Mouse (Mus musculus): ENCODE measurements at regions not wholly inside any gene's neighbourhood (a gene's known extent, or its start where the extent isn't known, plus 50 kb on each side); places are given as distances from the start of the nearest gene placed in this dataset.

DNA sequence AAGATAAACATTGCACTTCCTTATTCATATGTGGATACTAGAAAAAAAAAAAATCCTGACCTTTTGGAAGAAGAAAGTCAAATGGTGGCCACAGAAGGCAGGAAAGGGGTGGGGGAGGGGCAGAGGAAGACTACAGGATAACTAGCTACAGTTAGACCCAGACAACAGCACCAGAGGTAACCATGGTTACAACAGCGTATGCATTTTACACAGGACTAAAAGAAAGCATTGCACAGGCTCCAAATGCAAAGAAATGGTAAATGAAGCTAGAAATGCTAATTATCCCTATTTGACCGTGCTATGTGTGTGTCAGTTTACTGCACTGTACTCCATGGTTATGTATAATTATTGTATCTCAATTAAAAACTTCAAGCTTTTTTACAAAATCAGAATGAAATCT is 158.4 kb downstream of the Cartpt start:
- WGBS: 93% methylated on average over 2 of the region's 2 CpGs
- Histone ChIP-seq H3K9ac (ENCODE audit: low read length) (no peak overlapping the region), H3K4me1 (ENCODE audit: control insufficient read depth, insufficient read depth, low read length) (no peaks in the 10 kb centered on the region), H3K4me2 (ENCODE audit: low read depth, severe bottlenecking) (no peak overlapping the region), H3K4me3 (ENCODE audit: low read depth, low read length) (no peak overlapping the region), H3K9me3 (ENCODE audit: control insufficient read depth, low read length) (no peaks in the 10 kb centered on the region), H3K36me3 (ENCODE audit: control insufficient read depth, insufficient read depth, low read length) (no peaks in the 10 kb centered on the region), H3K27me3 (ENCODE audit: control insufficient read depth, insufficient read depth, low read length) (no peaks in the 10 kb centered on the region), H3K27ac (replicated peaks; ENCODE audit: low read depth, low read length) (no peak overlapping the region)
- ATAC-seq (ENCODE audit: insufficient number of reproducible peaks, low FRiP score, low TSS enrichment, low read depth): no peak
- DNase-seq (ENCODE audit: low spot score): no peak

DNA sequence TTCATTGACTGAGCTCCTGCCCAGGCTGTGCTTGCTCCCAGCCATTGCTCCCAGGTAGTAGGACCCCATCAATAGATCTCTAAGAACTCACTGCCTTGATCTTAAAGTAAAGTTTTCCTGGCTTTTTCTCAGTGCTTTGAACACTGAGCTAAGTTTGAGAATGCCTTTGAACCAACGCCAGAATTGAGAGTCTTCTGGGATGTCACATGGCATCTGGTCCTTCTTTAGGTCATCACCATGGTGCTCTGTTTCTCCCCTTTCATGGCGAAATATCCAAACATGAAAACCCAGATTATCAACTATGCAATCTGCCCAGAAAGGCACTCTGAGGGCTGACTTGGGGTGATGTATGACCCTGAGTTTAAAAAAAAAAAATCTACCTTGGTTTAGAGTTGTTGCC is 158.9 kb downstream of the Cartpt start:
- no peak for DNase-seq (ENCODE audit: low spot score)

DNA sequence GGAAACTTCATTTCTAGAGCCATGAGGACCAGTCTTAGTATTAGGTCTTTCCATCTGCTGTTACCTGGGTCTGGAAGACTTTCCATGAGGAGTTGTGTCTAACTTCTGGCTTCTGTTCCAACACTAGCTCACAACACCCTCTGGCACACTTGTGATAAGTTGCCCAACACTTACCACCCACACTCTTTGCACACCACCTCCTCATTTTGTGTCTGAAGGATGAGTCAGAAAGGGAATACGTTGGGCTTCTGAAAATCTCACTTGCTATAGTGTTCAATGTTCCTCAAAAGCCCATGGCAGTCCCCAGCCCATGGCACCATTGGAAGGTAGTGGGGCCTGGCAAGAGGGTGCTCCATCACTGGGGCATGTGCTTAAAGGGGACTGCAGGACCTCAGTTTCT is 161.5 kb downstream of the Cartpt start:
- no peak overlapping the region for H3K4me2 ChIP-seq (ENCODE audit: low read depth, severe bottlenecking)
- no peaks in the 10 kb centered on the region for H3K36me3 ChIP-seq (ENCODE audit: control insufficient read depth, insufficient read depth, low read length)
- no peak overlapping the region for H3K9ac ChIP-seq (ENCODE audit: low read length)
- no peak overlapping the region for H3K27ac ChIP-seq (replicated peaks; ENCODE audit: low read depth, low read length)
- WGBS: 67% methylated on average over 1 of the region's 1 CpGs
- ATAC-seq (ENCODE audit: insufficient number of reproducible peaks, low FRiP score, low TSS enrichment, low read depth) (no peak), DNase-seq (ENCODE audit: low spot score) (no peak)
- no peaks in the 10 kb centered on the region for H3K4me1 ChIP-seq (ENCODE audit: control insufficient read depth, insufficient read depth, low read length)
- H3K4me3 ChIP-seq (ENCODE audit: low read depth, low read length): no peak overlapping the region
- no peaks in the 10 kb centered on the region for H3K9me3 ChIP-seq (ENCODE audit: control insufficient read depth, low read length)
- no peaks in the 10 kb centered on the region for H3K27me3 ChIP-seq (ENCODE audit: control insufficient read depth, insufficient read depth, low read length)

More for the DNA sequence above, 158.9 kb downstream of the Cartpt start:
- no peak overlapping the region for H3K4me3 ChIP-seq (ENCODE audit: low read depth, low read length)
- no peaks in the 10 kb centered on the region for H3K4me1 ChIP-seq (ENCODE audit: control insufficient read depth, insufficient read depth, low read length)
- H3K4me2 ChIP-seq (ENCODE audit: low read depth, severe bottlenecking): no peak overlapping the region
- no peaks in the 10 kb centered on the region for H3K9me3 ChIP-seq (ENCODE audit: control insufficient read depth, low read length)
- no peaks in the 10 kb centered on the region for H3K36me3 ChIP-seq (ENCODE audit: control insufficient read depth, insufficient read depth, low read length)
- no peak for ATAC-seq (ENCODE audit: insufficient number of reproducible peaks, low FRiP score, low TSS enrichment, low read depth)
- 78% methylated on average over 2 of the region's 2 CpGs for WGBS
- no peaks in the 10 kb centered on the region for H3K27me3 ChIP-seq (ENCODE audit: control insufficient read depth, insufficient read depth, low read length)
- H3K9ac ChIP-seq (ENCODE audit: low read length): no peak overlapping the region
- no peak overlapping the region for H3K27ac ChIP-seq (replicated peaks; ENCODE audit: low read depth, low read length)

DNA sequence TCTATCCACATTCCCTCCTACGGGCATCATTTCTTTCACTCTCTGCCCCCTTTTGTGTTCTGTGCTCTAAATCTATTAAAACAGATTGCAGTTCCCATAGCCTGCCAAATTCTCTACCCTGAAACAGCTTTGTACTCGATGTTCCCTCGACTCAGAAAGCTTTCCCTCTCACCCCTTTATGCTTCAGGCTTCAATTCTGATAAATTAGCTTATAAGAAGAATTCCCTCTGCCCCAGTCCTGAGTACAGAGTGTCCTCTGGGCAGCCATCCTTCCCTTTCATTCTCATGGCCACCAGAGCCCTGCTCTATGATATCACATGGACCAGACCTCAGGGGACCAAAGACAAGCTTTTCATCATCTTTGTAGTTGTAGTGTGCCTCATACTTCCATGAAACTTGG is 163.6 kb downstream of the Cartpt start:
- Histone ChIP-seq H3K9ac (ENCODE audit: low read length) (no peak overlapping the region), H3K9me3 (ENCODE audit: control insufficient read depth, low read length) (no peaks in the 10 kb centered on the region), H3K4me2 (ENCODE audit: low read depth, severe bottlenecking) (no peak overlapping the region), H3K4me3 (ENCODE audit: low read depth, low read length) (no peak overlapping the region), H3K4me1 (ENCODE audit: control insufficient read depth, insufficient read depth, low read length) (no peaks in the 10 kb centered on the region), H3K36me3 (ENCODE audit: control insufficient read depth, insufficient read depth, low read length) (no peaks in the 10 kb centered on the region), H3K27me3 (ENCODE audit: control insufficient read depth, insufficient read depth, low read length) (no peaks in the 10 kb centered on the region), H3K27ac (replicated peaks; ENCODE audit: low read depth, low read length) (no peak overlapping the region)
- DNase-seq (ENCODE audit: low spot score): no peak
- ATAC-seq (ENCODE audit: insufficient number of reproducible peaks, low FRiP score, low TSS enrichment, low read depth): no peak
- WGBS: 91% methylated on average over 3 of the region's 3 CpGs

DNA sequence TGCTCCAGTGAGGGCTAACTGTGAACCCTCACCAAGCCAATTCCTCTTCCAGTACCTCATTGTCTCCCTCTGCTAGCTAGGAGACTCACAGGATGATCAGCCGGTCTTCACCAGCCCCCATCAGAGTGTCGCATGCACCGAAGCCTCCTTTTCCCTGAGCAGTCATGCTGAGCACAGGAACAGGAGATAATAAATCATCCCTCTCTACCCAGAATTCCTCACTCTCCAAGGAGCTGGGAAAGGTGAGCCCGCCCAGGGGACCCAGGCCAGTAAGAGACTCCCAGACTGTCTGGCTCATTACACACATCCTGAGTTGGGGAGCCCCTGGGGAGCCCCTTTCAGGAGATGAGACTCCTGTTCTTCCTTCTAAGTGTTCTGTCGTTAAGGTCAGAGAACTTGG is 171.7 kb downstream of the Cartpt start:
- no peak overlapping the region for H3K27ac ChIP-seq (replicated peaks; ENCODE audit: low read depth, low read length)
- WGBS: 35% methylated on average over 5 of the region's 5 CpGs

DNA sequence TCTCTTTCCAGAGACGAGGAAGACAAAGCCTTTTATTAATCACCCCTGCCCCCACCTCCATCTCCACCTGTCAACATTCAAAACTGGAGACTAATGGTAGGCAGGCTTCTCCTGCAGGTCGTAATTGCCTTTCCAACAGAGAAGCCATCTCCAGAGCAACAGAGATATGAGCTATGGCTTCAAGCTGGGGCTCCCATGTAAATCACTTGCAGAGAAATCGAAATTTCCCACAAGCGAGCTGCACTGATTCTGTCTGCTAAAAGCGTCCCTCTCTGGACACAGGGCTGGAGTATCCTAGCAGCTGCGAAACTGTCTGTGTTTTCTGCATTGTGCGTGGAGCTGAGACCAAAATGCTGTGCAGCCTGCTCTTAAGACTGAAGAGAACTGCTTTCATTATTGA is 176.6 kb downstream of the Cartpt start:
- whole genome bisulfite sequencing: 56% methylated on average over 7 of the region's 7 CpGs
- H3K4me1 ChIP-seq (ENCODE audit: control insufficient read depth, insufficient read depth, low read length): peaks cover 5% of the 10 kb centered on the region; the same call in 1 of the 2 replicates
- H3K36me3 ChIP-seq (ENCODE audit: control insufficient read depth, insufficient read depth, low read length): no peaks in the 10 kb centered on the region
- no peaks in the 10 kb centered on the region for H3K9me3 ChIP-seq (ENCODE audit: control insufficient read depth, low read length)
- ATAC-seq (ENCODE audit: insufficient number of reproducible peaks, low FRiP score, low TSS enrichment, low read depth) (no peak), DNase-seq (ENCODE audit: low spot score) (no peak)
- H3K27ac ChIP-seq (replicated peaks; ENCODE audit: low read depth, low read length): no peak overlapping the region
- H3K27me3 ChIP-seq (ENCODE audit: control insufficient read depth, insufficient read depth, low read length): no peaks in the 10 kb centered on the region
- H3K4me2 ChIP-seq (ENCODE audit: low read depth, severe bottlenecking): no peak overlapping the region
- H3K9ac ChIP-seq (ENCODE audit: low read length): no peak overlapping the region
- H3K4me3 ChIP-seq (ENCODE audit: low read depth, low read length): no peak overlapping the region

More for the DNA sequence above, 171.7 kb downstream of the Cartpt start:
- Histone ChIP-seq H3K9me3 (ENCODE audit: control insufficient read depth, low read length) (no peaks in the 10 kb centered on the region), H3K4me2 (ENCODE audit: low read depth, severe bottlenecking) (no peak overlapping the region), H3K27me3 (ENCODE audit: control insufficient read depth, insufficient read depth, low read length) (no peaks in the 10 kb centered on the region), H3K4me3 (ENCODE audit: low read depth, low read length) (no peak overlapping the region), H3K4me1 (ENCODE audit: control insufficient read depth, insufficient read depth, low read length) (peaks cover 5% of the 10 kb centered on the region; the same call in 1 of the 2 replicates), H3K36me3 (ENCODE audit: control insufficient read depth, insufficient read depth, low read length) (no peaks in the 10 kb centered on the region), H3K9ac (ENCODE audit: low read length) (no peak overlapping the region)
- no peak for DNase-seq (ENCODE audit: low spot score)
- no peak for ATAC-seq (ENCODE audit: insufficient number of reproducible peaks, low FRiP score, low TSS enrichment, low read depth)

DNA sequence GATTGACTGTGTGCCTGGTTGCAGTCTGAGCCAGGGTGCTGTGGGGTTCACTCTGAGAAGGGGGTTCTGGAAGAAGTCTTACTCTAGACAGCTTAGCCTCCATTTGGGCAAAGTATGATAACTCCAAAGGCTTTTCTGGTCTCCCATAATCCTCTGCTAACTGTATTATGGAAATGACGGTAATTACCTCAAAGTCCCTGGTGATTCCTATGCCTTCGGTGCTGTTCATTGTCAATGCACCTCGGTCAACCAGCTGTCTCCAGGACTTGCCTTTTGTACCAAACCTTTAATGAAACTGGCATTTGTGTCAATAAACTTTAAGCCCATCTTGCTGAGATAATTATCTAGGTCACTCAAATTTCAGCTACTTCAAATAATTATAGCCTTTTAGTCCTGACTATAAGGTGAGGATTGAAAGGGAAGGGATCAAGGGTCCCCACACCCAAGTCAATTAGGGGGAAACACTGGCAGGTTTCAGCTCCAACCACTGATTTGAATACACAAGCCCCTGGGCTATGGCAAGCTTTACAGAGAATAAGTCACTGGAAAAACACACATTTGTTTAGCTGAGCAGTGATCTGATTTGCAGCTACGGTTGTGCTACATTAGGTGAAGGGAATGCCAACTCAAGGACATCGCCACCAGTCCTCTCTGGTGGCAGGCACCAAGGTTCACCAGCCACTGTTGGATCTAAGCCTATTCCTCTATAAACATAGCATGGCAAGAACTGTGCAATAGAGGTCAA is 177.5 kb downstream of the Cartpt start:
- Histone ChIP-seq H3K4me3 (ENCODE audit: low read depth, low read length) (no peak overlapping the region), H3K9me3 (ENCODE audit: control insufficient read depth, low read length) (no peaks in the 10 kb centered on the region), H3K27me3 (ENCODE audit: control insufficient read depth, insufficient read depth, low read length) (no peaks in the 10 kb centered on the region), H3K36me3 (ENCODE audit: control insufficient read depth, insufficient read depth, low read length) (no peaks in the 10 kb centered on the region), H3K4me2 (ENCODE audit: low read depth, severe bottlenecking) (no peak overlapping the region), H3K4me1 (ENCODE audit: control insufficient read depth, insufficient read depth, low read length) (no peaks in the 10 kb centered on the region), H3K27ac (replicated peaks; ENCODE audit: low read depth, low read length) (no peak overlapping the region), H3K9ac (ENCODE audit: low read length) (no peak overlapping the region)
- DNase-seq (ENCODE audit: low spot score): no peak
- ATAC-seq (ENCODE audit: insufficient number of reproducible peaks, low FRiP score, low TSS enrichment, low read depth): no peak
- WGBS: 70% methylated on average over 5 of the region's 5 CpGs

DNA sequence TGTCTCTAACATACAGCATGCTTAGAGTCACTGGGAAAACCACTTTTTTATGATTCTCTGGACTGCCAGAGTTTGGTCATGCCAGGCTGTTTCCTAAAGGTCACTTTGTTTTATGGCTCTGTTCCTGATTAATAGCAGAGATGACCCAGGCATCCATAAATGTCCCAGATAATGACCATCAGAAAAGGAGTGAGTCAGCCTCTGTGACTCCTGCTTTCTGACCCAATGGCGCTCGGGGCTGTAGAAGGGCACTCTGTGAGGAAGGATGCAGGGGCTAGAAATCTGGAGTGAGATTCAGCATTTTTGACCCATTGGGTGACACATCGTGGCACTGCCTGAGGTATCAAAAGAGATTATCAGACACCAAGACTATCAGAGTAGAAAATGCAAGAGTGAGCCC is 180.3 kb downstream of the Cartpt start:
- 53% methylated on average over 3 of the region's 3 CpGs for WGBS
- no peak for DNase-seq (ENCODE audit: low spot score)
- H3K4me1 ChIP-seq (ENCODE audit: control insufficient read depth, insufficient read depth, low read length): no peaks in the 10 kb centered on the region

DNA sequence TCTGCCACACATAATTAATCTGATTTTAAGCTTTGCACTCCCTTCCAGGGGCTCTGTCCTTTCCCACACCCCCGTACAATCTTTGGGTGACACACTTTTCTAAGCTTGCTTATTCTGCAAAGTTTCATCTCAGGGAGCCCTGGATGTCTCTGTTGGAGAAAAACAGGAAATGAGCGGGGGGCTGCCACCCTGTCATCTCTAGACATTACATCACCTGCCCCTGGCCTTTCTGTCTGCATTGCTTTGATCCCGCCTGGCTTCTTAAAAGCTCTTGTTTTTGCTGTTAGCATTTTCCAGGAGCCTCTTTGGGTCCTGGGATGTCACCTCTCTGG is 180.2 kb upstream of the Map1b start:
- no peak for ATAC-seq (ENCODE audit: insufficient number of reproducible peaks, low FRiP score, low TSS enrichment, low read depth)
- H3K27me3 ChIP-seq (ENCODE audit: control insufficient read depth, insufficient read depth, low read length): no peaks in the 10 kb centered on the region; the same call in 1 of the 2 replicates
- H3K27ac ChIP-seq (replicated peaks; ENCODE audit: low read depth, low read length): no peak overlapping the region
- WGBS: 61% methylated on average over 3 of the region's 3 CpGs
- no peak for DNase-seq (ENCODE audit: low spot score)
- H3K9me3 ChIP-seq (ENCODE audit: control insufficient read depth, low read length): no peaks in the 10 kb centered on the region
- no peaks in the 10 kb centered on the region for H3K36me3 ChIP-seq (ENCODE audit: control insufficient read depth, insufficient read depth, low read length)
- no peak overlapping the region for H3K4me3 ChIP-seq (ENCODE audit: low read depth, low read length)
- no peak overlapping the region for H3K9ac ChIP-seq (ENCODE audit: low read length)
- H3K4me1 ChIP-seq (ENCODE audit: control insufficient read depth, insufficient read depth, low read length): no peaks in the 10 kb centered on the region
- no peak overlapping the region for H3K4me2 ChIP-seq (ENCODE audit: low read depth, severe bottlenecking)

More for the DNA sequence above, 180.3 kb downstream of the Cartpt start:
- Histone ChIP-seq H3K36me3 (ENCODE audit: control insufficient read depth, insufficient read depth, low read length) (no peaks in the 10 kb centered on the region), H3K4me2 (ENCODE audit: low read depth, severe bottlenecking) (no peak overlapping the region), H3K9ac (ENCODE audit: low read length) (no peak overlapping the region), H3K27me3 (ENCODE audit: control insufficient read depth, insufficient read depth, low read length) (no peaks in the 10 kb centered on the region), H3K27ac (replicated peaks; ENCODE audit: low read depth, low read length) (no peak overlapping the region), H3K9me3 (ENCODE audit: control insufficient read depth, low read length) (no peaks in the 10 kb centered on the region), H3K4me3 (ENCODE audit: low read depth, low read length) (no peak overlapping the region)
- ATAC-seq (ENCODE audit: insufficient number of reproducible peaks, low FRiP score, low TSS enrichment, low read depth): no peak
